Mouse (Mus musculus) limb, embryonic 12.5 days (tissue): Measurements from ENCODE around the gene Adamts16. TPM values are rescaled to one million over a fixed set of nuclear protein-coding genes. Genes with fewer than 3 reads are reported as not detected.

Source experiments
- ATAC-seq: fragments of 200-750 bp; cut with Nextera tagmentation; 2 replicates; pipeline ENCODE4 v1.8.0; 2017; ENCODE audit warnings: low read depth, moderate TSS enrichment; ENCODE audit not compliant: insufficient number of reproducible peaks, insufficient read depth, low FRiP score, low TSS enrichment
- H3K27ac ChIP-seq: fragments of 300-500 bp; sonication (generic); 2 replicates; pipeline ENCODE4 v1.5.1; 2016; ENCODE audit warnings: mild to moderate bottlenecking, moderate library complexity
- H3K27me3 ChIP-seq: fragments of 300-500 bp; sonication (generic); 2 replicates; pipeline ENCODE4 v1.6.1; 2016; ENCODE audit warnings: mild to moderate bottlenecking, moderate library complexity
- H3K36me3 ChIP-seq: fragments of 300-500 bp; sonication (generic); 2 replicates; pipeline ENCODE4 v1.6.1; 2016; ENCODE audit warnings: mild to moderate bottlenecking, moderate library complexity
- H3K4me1 ChIP-seq: fragments of 300-500 bp; sonication (generic); replicated peaks from 2 replicates; pipeline ENCODE4 v1.6.1; 2016
- H3K4me2 ChIP-seq: fragments of 300-500 bp; sonication (generic); 2 replicates; pipeline ENCODE4 v1.6.1; 2016; ENCODE audit warnings: mild to moderate bottlenecking, moderate library complexity
- H3K4me3 ChIP-seq: fragments of 300-500 bp; sonication (generic); replicated peaks from 2 replicates; pipeline ENCODE4 v1.5.1; 2016; ENCODE audit warnings: mild to moderate bottlenecking
- H3K9ac ChIP-seq: fragments of 300-500 bp; sonication (generic); replicated peaks from 2 replicates; pipeline ENCODE4 v1.6.1; 2016; ENCODE audit warnings: mild to moderate bottlenecking, moderate library complexity
- H3K9me3 ChIP-seq: fragments of 300-500 bp; sonication (generic); 2 replicates; pipeline ENCODE4 v1.6.1; 2016; ENCODE audit warnings: mild to moderate bottlenecking, moderate library complexity
- WGBS: fragments of 180-500 bp; shearing (Covaris S2); methylation state at CpG from one replicate; pipeline ENCODE4 v1.1.7; 2016; 5-methylcytosine and 5-hydroxymethylcytosine counted together
- polyA plus RNA-seq: library from polyadenylated mRNA; unstranded; fragments of >200 nt; fragmentation: Nextera tagmentation; extraction: Ambion mirVana; gene quantifications from 2 replicates; pipeline ENCODE4 v1.2.1, GENCODE M21; 2016

The Adamts16 gene
- polyA plus RNA-seq, 1 experiment from 2014 or later: 0.51 TPM

DNA sequence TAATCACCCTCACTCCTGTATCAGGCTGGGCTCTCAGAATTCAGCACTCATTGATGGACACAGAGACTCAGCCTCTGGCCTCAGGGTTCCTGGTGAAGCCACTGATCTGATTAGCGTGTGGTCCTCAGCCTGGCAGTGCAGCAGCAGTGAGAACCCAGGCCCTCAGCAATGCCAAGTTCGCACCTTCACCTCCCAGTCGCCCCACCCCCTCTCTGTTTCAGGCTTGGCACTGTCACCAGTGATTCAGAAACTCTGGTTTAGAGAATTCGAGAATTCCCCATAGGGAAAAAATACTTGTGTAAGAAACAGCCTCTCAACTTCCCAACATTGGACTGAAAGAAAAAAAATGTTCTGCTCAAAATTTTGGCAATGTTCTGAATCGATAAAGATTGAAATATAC, 108.8 kb downstream of the Adamts16 start:
- 79% methylated on average over 5 of the region's 5 CpGs for WGBS
- H3K27me3 ChIP-seq: no peaks in the 10 kb centered on the region
- peaks cover 26% of the 10 kb centered on the region for H3K4me1 ChIP-seq
- no peak overlapping the region for H3K4me2 ChIP-seq
- no peaks in the 10 kb centered on the region for H3K36me3 ChIP-seq
- no peak overlapping the region for H3K9ac ChIP-seq
- no peak overlapping the region for H3K27ac ChIP-seq
- H3K4me3 ChIP-seq: no peak overlapping the region
- H3K9me3 ChIP-seq: no peaks in the 10 kb centered on the region
- ATAC-seq: no peak

- H3K36me3 ChIP-seq: no peaks in the 10 kb centered on the region
- peaks cover 19% of the 10 kb centered on the region for H3K4me1 ChIP-seq
- no peak overlapping the region for H3K4me2 ChIP-seq
- H3K27ac ChIP-seq: no peak overlapping the region
- ATAC-seq: no peak
- 63% methylated on average over 5 of the region's 5 CpGs for WGBS
- H3K27me3 ChIP-seq: no peaks in the 10 kb centered on the region
- H3K4me3 ChIP-seq: no peak overlapping the region
- H3K9me3 ChIP-seq: no peaks in the 10 kb centered on the region
- H3K9ac ChIP-seq: no peak overlapping the region
Measured at GRCm38 (mm10) chr13:70731349-70731748, 110.3 kb downstream of the Adamts16 start.

GRCm38 (mm10) chr13:70729996-70730395, 111.6 kb downstream of the Adamts16 start:
- no peaks in the 10 kb centered on the region for H3K9me3 ChIP-seq
- no peak for ATAC-seq
- H3K9ac ChIP-seq: no peak overlapping the region
- H3K36me3 ChIP-seq: no peaks in the 10 kb centered on the region
- no peaks in the 10 kb centered on the region for H3K27me3 ChIP-seq
- no peak overlapping the region for H3K4me3 ChIP-seq
- H3K4me2 ChIP-seq: no peak overlapping the region
- peaks cover 10% of the 10 kb centered on the region for H3K4me1 ChIP-seq
- WGBS: 44% methylated on average over 5 of the region's 5 CpGs
- H3K27ac ChIP-seq: no peak overlapping the region

DNA sequence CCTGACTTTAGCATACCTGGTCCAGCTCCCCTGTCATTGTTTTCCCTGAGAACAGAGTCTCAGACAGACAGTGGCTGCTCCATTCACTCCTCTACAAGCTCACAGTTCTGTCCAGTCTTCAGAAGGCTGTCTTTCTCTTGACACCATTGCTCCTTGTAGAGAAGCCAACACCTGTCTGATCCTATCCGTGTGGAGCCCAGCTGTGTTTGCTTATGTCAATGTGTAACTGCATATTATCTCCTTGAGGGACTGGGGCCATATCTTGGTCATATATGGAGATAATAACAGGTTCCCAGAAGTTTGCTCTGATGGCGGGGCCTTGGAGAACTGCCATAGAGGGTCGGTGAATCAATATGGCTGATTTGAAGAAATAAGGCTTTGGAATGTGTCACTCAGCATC, 115.4 kb downstream of the Adamts16 start:
- no peak overlapping the region for H3K9ac ChIP-seq
- 85% methylated on average over 3 of the region's 3 CpGs for WGBS
- peaks cover under 1% of the 10 kb centered on the region; the same call in 1 of the 2 replicates for H3K4me1 ChIP-seq
- no peak overlapping the region for H3K4me2 ChIP-seq
- H3K27ac ChIP-seq: no peak overlapping the region
- H3K27me3 ChIP-seq: no peaks in the 10 kb centered on the region
- H3K36me3 ChIP-seq: no peaks in the 10 kb centered on the region
- no peaks in the 10 kb centered on the region for H3K9me3 ChIP-seq
- no peak for ATAC-seq
- H3K4me3 ChIP-seq: no peak overlapping the region

DNA sequence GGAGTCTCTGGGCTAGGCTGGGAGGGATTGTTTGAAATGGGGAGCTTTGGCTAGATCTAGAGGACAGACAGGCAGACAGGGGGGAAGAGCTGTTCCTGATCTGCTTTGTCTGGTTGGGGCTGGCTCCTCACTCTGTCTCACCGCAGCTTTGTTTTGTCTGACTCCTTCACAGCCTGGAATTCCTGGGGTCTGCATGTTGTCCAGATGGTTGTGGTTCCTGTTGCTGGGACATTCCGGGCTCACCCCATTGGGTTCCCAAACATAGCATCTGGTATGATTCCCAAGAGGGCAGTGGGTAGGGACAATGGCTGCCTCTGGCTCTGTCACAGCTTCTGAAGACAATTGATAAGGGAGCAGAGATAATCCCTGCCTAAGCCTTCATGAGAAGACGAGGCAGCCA, 117.0 kb downstream of the Adamts16 start:
- 60% methylated on average over 3 of the region's 3 CpGs for WGBS
- no peak for ATAC-seq
- H3K27me3 ChIP-seq: no peaks in the 10 kb centered on the region
- no peaks in the 10 kb centered on the region for H3K36me3 ChIP-seq
- no peak overlapping the region for H3K4me3 ChIP-seq
- no peak overlapping the region for H3K27ac ChIP-seq
- H3K9me3 ChIP-seq: no peaks in the 10 kb centered on the region
- no peaks in the 10 kb centered on the region for H3K4me1 ChIP-seq
- no peak overlapping the region for H3K4me2 ChIP-seq
- H3K9ac ChIP-seq: no peak overlapping the region

DNA sequence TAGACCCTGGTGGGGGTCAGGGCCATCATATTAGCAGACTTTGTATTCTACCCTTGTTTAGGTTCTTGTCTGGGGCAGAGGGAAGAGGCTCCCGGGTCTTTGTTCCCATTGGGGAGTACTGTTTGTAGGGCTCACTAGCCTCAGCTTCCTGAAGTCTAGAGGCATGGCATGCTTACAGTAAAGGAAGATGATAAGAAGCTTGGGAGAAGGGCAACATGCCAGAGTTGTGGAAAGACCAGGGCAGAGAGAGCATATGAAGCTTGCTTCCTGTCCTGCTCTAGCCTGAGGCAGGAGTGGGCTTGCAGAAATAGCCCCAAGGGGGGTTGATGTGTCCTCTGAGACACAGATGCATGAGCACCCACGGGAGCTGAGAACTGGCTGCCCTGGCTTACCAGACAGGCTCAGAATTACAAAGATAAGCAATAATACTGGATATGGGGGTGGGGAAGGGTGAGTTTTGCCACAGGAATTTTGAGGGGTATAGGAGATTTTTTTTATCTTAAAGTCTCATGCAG, 117.4 kb downstream of the Adamts16 start:
- H3K9me3 ChIP-seq: no peaks in the 10 kb centered on the region
- H3K27me3 ChIP-seq: no peaks in the 10 kb centered on the region
- no peak overlapping the region for H3K9ac ChIP-seq
- ATAC-seq: no peak
- no peaks in the 10 kb centered on the region for H3K36me3 ChIP-seq
- H3K4me3 ChIP-seq: no peak overlapping the region
- H3K4me2 ChIP-seq: no peak overlapping the region
- WGBS: 77% methylated on average over 2 of the region's 2 CpGs
- H3K27ac ChIP-seq: no peak overlapping the region
- no peaks in the 10 kb centered on the region for H3K4me1 ChIP-seq

- Histone ChIP-seq H3K9ac (no peak overlapping the region), H3K4me2 (no peak overlapping the region), H3K4me1 (no peaks in the 10 kb centered on the region), H3K36me3 (no peaks in the 10 kb centered on the region), H3K4me3 (no peak overlapping the region), H3K27me3 (no peaks in the 10 kb centered on the region), H3K27ac (no peak overlapping the region), H3K9me3 (no peaks in the 10 kb centered on the region)
- 67% methylated on average over 1 of the region's 1 CpGs for WGBS
- ATAC-seq: no peak
Measured at GRCm38 (mm10) chr13:70719994-70720393, 121.6 kb downstream of the Adamts16 start.

DNA sequence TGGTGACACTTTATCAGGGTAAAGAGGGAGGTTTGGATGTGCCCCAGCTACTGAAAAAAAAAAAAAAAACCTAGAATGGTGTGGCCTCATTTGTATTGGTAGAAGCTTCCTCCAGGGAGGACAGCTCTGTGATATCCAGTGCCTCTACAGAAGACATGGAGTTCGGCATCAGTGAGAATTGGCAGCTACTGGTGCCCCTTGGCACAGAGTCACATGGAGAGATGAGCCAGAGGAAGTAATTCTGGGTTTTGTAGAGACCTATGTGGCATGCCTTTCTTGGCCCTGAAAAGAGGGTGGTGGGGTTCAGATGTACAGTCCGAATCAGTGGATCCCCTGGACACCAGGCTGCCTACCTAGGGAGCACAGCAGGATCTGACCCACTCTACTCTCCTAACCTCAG, 122.8 kb downstream of the Adamts16 start:
- 73% methylated on average over 2 of the region's 2 CpGs for WGBS
- Histone ChIP-seq H3K27ac (no peak overlapping the region), H3K4me2 (no peak overlapping the region), H3K36me3 (no peaks in the 10 kb centered on the region), H3K4me3 (no peak overlapping the region), H3K4me1 (no peaks in the 10 kb centered on the region), H3K27me3 (no peaks in the 10 kb centered on the region), H3K9me3 (no peaks in the 10 kb centered on the region), H3K9ac (no peak overlapping the region)
- ATAC-seq: no peak

DNA sequence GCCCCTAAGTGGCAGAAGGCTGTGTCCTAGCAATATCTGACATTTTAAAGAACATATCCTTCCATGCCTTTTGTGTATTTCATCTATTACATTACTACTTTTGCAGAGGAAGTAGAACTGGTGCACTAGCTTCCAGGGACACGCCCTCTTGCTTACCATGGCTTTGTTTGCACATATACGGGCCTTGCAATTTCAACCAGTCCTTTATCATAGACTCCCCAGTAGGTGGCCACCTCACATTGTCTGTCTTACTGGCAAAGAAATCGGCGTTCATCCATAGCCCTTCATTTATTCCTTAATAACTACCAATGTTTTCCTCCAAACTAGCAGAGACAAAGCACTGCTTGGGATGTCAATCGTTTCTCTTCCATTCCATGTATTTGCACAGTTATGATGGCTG, 125.6 kb downstream of the Adamts16 start:
- Histone ChIP-seq H3K36me3 (no peaks in the 10 kb centered on the region), H3K4me2 (no peak overlapping the region), H3K27ac (no peak overlapping the region), H3K9ac (no peak overlapping the region), H3K27me3 (no peaks in the 10 kb centered on the region), H3K4me1 (no peaks in the 10 kb centered on the region), H3K4me3 (no peak overlapping the region), H3K9me3 (no peaks in the 10 kb centered on the region)
- ATAC-seq: no peak
- 75% methylated on average over 5 of the region's 5 CpGs for WGBS

DNA sequence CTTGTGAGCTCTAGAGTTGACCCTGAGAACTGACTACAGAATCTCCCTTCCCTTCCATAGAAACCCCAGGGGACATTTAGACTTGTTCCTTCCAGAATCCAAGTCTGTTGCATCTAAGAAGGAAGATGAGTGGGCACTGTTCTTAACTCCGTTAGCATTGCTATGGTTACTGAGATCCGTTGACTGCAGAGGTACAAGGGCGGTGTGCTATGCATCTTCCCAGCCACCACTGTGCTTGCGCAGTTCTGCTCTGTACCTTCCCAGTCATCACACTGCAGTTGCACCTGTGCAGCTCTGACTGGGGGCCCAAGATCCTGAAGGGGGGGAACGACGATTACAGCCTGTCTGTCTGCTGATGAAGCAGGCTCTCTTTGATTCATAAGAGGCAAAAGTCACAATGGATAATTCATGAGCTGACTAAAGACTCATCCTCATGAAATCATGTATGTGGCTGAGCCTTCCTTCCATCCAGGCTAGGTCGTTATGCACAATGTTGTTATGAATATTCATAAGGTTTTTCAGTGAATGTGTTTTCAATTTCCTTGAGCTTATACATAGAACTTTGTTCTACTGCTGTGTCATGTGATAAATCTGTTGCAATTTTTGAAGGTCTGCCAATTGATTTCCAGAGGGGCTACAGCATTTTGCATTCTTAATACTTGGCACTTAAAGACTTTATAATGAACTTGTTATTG, 127.4 kb downstream of the Adamts16 start:
- Histone ChIP-seq H3K4me2 (no peak overlapping the region), H3K4me3 (no peak overlapping the region), H3K9ac (no peak overlapping the region), H3K27me3 (no peaks in the 10 kb centered on the region), H3K27ac (no peak overlapping the region), H3K36me3 (no peaks in the 10 kb centered on the region), H3K9me3 (no peaks in the 10 kb centered on the region), H3K4me1 (no peaks in the 10 kb centered on the region)
- 83% methylated on average over 7 of the region's 7 CpGs for WGBS
- no peak for ATAC-seq

- H3K9me3 ChIP-seq: no peaks in the 10 kb centered on the region
- H3K4me1 ChIP-seq: no peaks in the 10 kb centered on the region
- no peak for ATAC-seq
- H3K36me3 ChIP-seq: no peaks in the 10 kb centered on the region
- H3K4me3 ChIP-seq: no peak overlapping the region
- H3K27ac ChIP-seq: no peak overlapping the region
- no peak overlapping the region for H3K4me2 ChIP-seq
- H3K9ac ChIP-seq: no peak overlapping the region
- H3K27me3 ChIP-seq: no peaks in the 10 kb centered on the region
- 73% methylated on average over 5 of the region's 5 CpGs for WGBS
Measured at GRCm38 (mm10) chr13:70713331-70713730, 128.3 kb downstream of the Adamts16 start.
